Mouse (Mus musculus): Measurements from ENCODE around the gene Bod1l. TPM values are rescaled to one million over a fixed set of nuclear protein-coding genes. Genes with fewer than 3 reads are reported as not detected.

The Bod1l gene
- total and polyA plus RNA-seq, 3 experiments = 20.7 to 472 (median 23.8) TPM

DNA sequence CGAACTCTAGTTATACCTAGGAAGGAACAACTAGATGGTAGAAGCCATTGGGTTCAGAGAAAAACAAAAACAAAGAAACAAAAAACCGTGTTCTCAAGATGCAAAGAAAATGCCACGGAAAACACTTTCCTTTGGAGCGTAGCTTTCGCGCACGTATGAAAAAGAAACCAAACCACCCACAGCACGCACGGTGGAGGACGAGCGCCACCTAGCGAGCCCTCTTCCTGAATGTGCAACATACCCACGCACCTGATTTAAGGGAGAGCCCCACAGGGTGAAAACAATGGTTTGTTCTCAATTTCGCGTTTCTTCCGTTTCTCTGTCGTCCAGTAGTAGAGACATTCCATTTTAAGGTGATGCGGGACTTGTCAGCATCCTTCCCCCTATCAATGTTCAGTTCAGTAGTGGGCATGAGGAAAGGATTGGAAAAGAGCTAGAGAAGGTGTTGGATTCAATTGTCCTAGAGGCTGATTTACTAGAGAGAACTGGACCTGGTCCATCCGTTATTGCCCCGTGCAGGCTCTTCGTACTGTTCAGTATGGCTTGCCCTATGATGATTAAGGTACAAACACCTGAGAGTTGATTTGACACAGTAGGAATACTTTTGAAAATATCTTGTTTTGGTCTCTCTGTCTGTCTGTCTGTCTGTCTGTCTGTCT is 75.6 kb downstream of the Bod1l start (continued):
- TF ChIP-seq NRF1 (IDR thresholded peaks at IDR 0.05; ENCODE audit: insufficient read depth, low read depth, low read length, poor library complexity, severe bottlenecking) = 0 out of 2 replicates have a peak, but pooled peaks have one; percentile 34
- no peak for TF ChIP-seq TBP (IDR thresholded peaks at IDR 0.05; ENCODE audit: low read depth, low read length)
- TF ChIP-seq KAT2A (conservative IDR thresholded peaks at IDR 0.05; ENCODE audit: low read depth, low read length) = no peak

DNA sequence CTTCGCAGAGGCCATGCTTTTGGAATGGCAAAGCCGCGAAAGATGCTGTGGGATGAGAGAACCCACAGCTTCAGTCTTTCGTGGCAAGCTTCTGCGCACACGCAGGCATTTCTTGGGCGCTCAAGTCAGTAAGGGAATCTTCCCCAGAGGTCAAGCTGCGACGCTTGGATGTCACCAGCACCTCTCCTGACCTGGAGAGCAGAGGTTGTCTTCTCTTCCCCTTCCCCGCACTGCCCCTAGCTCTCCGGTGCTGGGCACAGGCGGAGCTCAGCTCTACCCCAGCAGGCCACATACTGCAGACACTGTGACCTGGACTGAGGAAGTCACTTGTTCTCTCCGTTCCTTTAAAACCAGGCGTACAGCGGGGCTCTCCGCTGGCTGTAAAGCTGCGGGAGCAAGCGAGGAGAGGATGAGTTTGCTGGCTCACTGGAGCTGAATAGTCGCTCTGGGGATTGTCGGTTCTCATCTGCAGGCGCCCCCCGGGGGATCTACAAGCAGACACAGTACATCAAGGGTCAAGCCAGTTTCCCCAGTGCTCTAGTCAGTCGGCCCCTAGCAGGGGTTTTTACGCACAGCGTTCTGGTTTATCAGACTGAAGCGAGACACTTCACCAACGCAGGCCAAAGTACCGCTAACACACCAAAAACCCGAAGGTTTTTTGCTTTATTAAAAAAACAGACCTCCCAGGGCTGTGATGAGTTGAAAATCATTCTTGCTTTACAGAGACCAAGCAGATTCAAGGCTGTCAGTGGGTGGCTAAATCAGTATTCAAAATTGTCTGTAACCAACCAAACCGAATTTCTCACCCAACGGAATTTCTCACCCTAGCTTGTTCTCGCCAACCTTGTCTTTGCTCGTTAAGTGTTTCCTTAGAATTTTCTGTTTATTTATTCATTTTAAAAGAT is 76.6 kb downstream of the Bod1l start:
- no peak for TF ChIP-seq MAFK (IDR thresholded peaks at IDR 0.05; ENCODE audit: borderline replicate concordance, low read depth, low read length)
- peak; percentile 11; the same call in 1 of the 2 replicates for TF ChIP-seq SMC3 (IDR thresholded peaks at IDR 0.05; ENCODE audit: low read depth, low read length)
- no peak for TF ChIP-seq UBTF (IDR thresholded peaks at IDR 0.05; ENCODE audit: borderline replicate concordance, insufficient read depth, low read depth, low read length)
- no peak for TF ChIP-seq ELF1 (IDR thresholded peaks at IDR 0.05; ENCODE audit: low read depth, low read length)
- TF ChIP-seq POLR2A (IDR thresholded peaks at IDR 0.05; ENCODE audit: control insufficient read depth in 1 of 2, insufficient read depth in 1 of 2, low read depth in 1 of 2, low read length in 2 of 2, poor library complexity in 1 of 2) = no peak
- TF ChIP-seq CHD1 (IDR thresholded peaks at IDR 0.05; ENCODE audit: low read depth, low read length) = no peak
- no peak for TF ChIP-seq MEF2A (IDR thresholded peaks at IDR 0.05; ENCODE audit: extremely low read depth, insufficient replicate concordance, low read depth, low read length, poor library complexity, severe bottlenecking)
- 0 out of 6 replicates have a peak, but pooled peaks of 1 of the 3 experiments have one; percentile 18 for TF ChIP-seq CTCF (IDR thresholded peaks at IDR 0.05 in 2 of 3, conservative IDR thresholded peaks at IDR 0.05 in 1 of 3; ENCODE audit: control insufficient read depth in 1 of 3, insufficient read depth in 1 of 3, low read depth in 2 of 3, low read length in 3 of 3, poor library complexity in 1 of 3, severe bottlenecking in 1 of 3)
- TF ChIP-seq ZNF384 (IDR thresholded peaks at IDR 0.05; ENCODE audit: low read depth, low read length) = no peak
- no peak for DNase-seq (ENCODE audit: low read depth, low spot score)
- Histone ChIP-seq H3K9ac (ENCODE audit: control insufficient read depth, low read depth, low read length, poor library complexity, severe bottlenecking) (peak overlapping the region; percentile 52; the same call in 1 of the 2 replicates), H3K27me3 (ENCODE audit: control insufficient read depth in 1 of 2, insufficient read depth in 2 of 2, low read length in 2 of 2) (no peaks in the 10 kb centered on the region), H3K4me1 (ENCODE audit: control insufficient read depth in 1 of 2, insufficient read depth in 2 of 2, low read length in 2 of 2) (no peaks in the 10 kb centered on the region), H3K27ac (ENCODE audit: control insufficient read depth, low read depth, low read length) (no peak overlapping the region), H3K9me3 (replicated peaks; ENCODE audit: insufficient read depth, low read length) (no peaks in the 10 kb centered on the region), H3K79me2 (ENCODE audit: control insufficient read depth, insufficient read depth, low read length, poor library complexity) (no peaks in the 10 kb centered on the region), H3K4me3 (ENCODE audit: control insufficient read depth in 1 of 2, insufficient read depth in 1 of 2, low read depth in 2 of 2, low read length in 2 of 2) (peak overlapping the region; percentile 56 to 61), H3K36me3 (ENCODE audit: control insufficient read depth in 1 of 2, insufficient read depth in 2 of 2, low read length in 2 of 2) (no peaks in the 10 kb centered on the region)

DNA sequence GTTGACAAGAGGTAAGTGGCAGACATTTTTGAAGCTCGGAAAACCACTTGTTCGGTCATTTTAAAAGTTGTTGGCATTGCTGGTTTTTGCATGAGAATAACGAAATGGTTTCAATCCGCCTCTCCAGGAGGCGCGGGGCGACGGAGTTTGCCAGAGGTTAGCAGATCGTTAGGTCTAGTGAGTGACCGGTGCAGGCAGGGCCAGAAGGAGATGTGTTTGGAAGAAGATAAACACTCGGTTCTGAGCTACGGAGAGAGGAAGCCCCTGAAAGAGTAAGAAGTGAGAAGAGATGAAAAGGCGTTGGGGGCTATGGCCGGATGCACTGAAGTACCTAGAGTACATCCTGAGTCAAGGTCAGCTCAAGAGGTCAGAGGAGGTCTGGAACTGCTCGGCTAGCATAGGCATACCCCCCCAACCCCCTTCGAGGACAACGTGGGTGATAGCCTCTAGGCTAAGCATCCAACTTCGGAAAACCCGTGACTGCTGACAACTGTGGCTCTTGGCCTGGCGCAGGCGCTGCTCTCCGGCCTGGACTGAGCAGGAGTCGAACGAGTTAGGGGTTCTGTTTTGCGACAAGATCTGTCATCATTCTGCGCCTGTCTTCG is 77.6 kb downstream of the Bod1l start:
- no peaks in the 10 kb centered on the region for H3K36me3 ChIP-seq (ENCODE audit: control insufficient read depth in 1 of 2, insufficient read depth in 2 of 2, low read length in 2 of 2)
- no peak overlapping the region for H3K27ac ChIP-seq (ENCODE audit: control insufficient read depth, low read depth, low read length)
- no peak overlapping the region for H3K9ac ChIP-seq (ENCODE audit: control insufficient read depth, low read depth, low read length, poor library complexity, severe bottlenecking)
- TF ChIP-seq RCOR1 (IDR thresholded peaks at IDR 0.05; ENCODE audit: low read depth, low read length) (no peak), RAD21 (IDR thresholded peaks at IDR 0.05; ENCODE audit: low read depth, low read length) (no peak), USF1 (IDR thresholded peaks at IDR 0.05; ENCODE audit: low read depth, low read length) (no peak), ZKSCAN1 (IDR thresholded peaks at IDR 0.05; ENCODE audit: low read depth, low read length) (no peak), UBTF (IDR thresholded peaks at IDR 0.05; ENCODE audit: borderline replicate concordance, insufficient read depth, low read depth, low read length) (no peak), TCF12 (IDR thresholded peaks at IDR 0.05; ENCODE audit: low read depth, low read length) (no peak), NRF1 (IDR thresholded peaks at IDR 0.05; ENCODE audit: insufficient read depth, low read depth, low read length, poor library complexity, severe bottlenecking) (no peak), MYC (IDR thresholded peaks at IDR 0.05; ENCODE audit: low read depth, low read length) (no peak), MEF2A (IDR thresholded peaks at IDR 0.05; ENCODE audit: extremely low read depth, insufficient replicate concordance, low read depth, low read length, poor library complexity, severe bottlenecking) (no peak), ELF1 (IDR thresholded peaks at IDR 0.05; ENCODE audit: low read depth, low read length) (no peak)
- DNase-seq (ENCODE audit: low read depth, low spot score) = no peak
- H3K4me1 ChIP-seq (ENCODE audit: control insufficient read depth in 1 of 2, insufficient read depth in 2 of 2, low read length in 2 of 2) = no peaks in the 10 kb centered on the region
- no peaks in the 10 kb centered on the region for H3K27me3 ChIP-seq (ENCODE audit: control insufficient read depth in 1 of 2, insufficient read depth in 2 of 2, low read length in 2 of 2)
- no peaks in the 10 kb centered on the region for H3K79me2 ChIP-seq (ENCODE audit: control insufficient read depth, insufficient read depth, low read length, poor library complexity)
- H3K4me3 ChIP-seq (ENCODE audit: control insufficient read depth in 1 of 2, insufficient read depth in 1 of 2, low read depth in 2 of 2, low read length in 2 of 2) = no peak overlapping the region
- H3K9me3 ChIP-seq (replicated peaks; ENCODE audit: insufficient read depth, low read length) = no peaks in the 10 kb centered on the region
